Mouse (Mus musculus) stomach, embryonic 15.5 days (tissue): ENCODE results near the gene Srsf7. TPM values are rescaled to one million over a fixed set of nuclear protein-coding genes. Genes with fewer than 3 reads are reported as not detected.
A peak's percentile ranks its signal among the peaks of the same experiment; 100 is the strongest.
"Not testable (repeated sequence)": the region's sequence is repeated elsewhere in the genome, so short reads cannot be mapped to it uniquely, and the experiment has no call there.

ENCODE experiments used
- ATAC-seq: fragments of 200-750 bp; cut with Nextera tagmentation; 2 replicates; pipeline ENCODE4 v1.8.0; 2017; ENCODE audit warnings: low read depth, moderate number of reproducible peaks, moderate TSS enrichment; ENCODE audit not compliant: insufficient read depth, low FRiP score
- H3K27ac ChIP-seq: fragments of 300-500 bp; sonication (generic); 2 replicates; pipeline ENCODE4 v1.5.1; 2015; ENCODE audit warnings: mild to moderate bottlenecking, inconsistent platforms
- H3K27me3 ChIP-seq: fragments of 300-500 bp; sonication (generic); replicated peaks from 2 replicates; pipeline ENCODE4 v1.6.1; 2015; ENCODE audit warnings: inconsistent platforms
- H3K36me3 ChIP-seq: fragments of 300-500 bp; sonication (generic); 2 replicates; pipeline ENCODE4 v1.6.1; 2015; ENCODE audit warnings: inconsistent platforms
- H3K4me1 ChIP-seq: fragments of 300-500 bp; sonication (generic); 2 replicates; pipeline ENCODE4 v1.6.1; 2015; ENCODE audit warnings: inconsistent platforms
- H3K4me2 ChIP-seq: fragments of 300-500 bp; sonication (generic); 2 replicates; pipeline ENCODE4 v1.6.1; 2015; ENCODE audit warnings: mild to moderate bottlenecking, inconsistent platforms
- H3K4me3 ChIP-seq: fragments of 300-500 bp; sonication (generic); replicated peaks from 2 replicates; pipeline ENCODE4 v1.5.1; 2015; ENCODE audit warnings: inconsistent platforms
- H3K9ac ChIP-seq: fragments of 300-500 bp; sonication (generic); 2 replicates; pipeline ENCODE4 v1.6.1; 2015; ENCODE audit warnings: inconsistent platforms
- H3K9me3 ChIP-seq: fragments of 300-500 bp; sonication (generic); 2 replicates; pipeline ENCODE4 v1.6.1; 2016; ENCODE audit warnings: inconsistent platforms
- WGBS: fragments of 180-500 bp; shearing (Covaris S2); methylation state at CpG from one replicate; pipeline ENCODE4 v1.1.7; 2015; 5-methylcytosine and 5-hydroxymethylcytosine counted together
- polyA plus RNA-seq: library from polyadenylated mRNA; unstranded; fragments of >200 nt; fragmentation: Nextera tagmentation; extraction: Ambion mirVana; gene quantifications from 2 replicates; pipeline ENCODE4 v1.2.1, GENCODE M21; 2015

Gene Srsf7
- polyA plus RNA-seq, 1 experiment from 2014 or later = 497 TPM

DNA sequence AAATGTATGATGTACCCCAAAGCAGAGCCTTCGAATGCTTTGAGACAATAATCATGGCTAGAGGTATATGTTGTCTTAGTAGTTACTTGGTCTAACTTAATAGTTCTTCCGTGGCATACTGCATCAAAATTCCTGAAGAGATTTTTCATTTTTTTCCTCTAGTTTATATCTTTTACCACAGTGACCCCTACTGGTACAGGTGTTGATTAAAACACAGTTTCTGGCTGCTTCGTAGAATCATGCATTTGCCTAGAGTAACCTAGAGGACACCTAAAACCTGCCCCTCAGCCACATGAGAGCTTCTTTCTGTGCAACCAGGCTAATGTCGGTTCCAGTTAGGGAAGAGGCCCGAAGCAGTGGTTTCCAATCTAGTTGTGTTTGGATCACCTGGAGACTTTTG lies 14.0 kb downstream of the Srsf7 start:
- H3K27ac ChIP-seq = no peak overlapping the region
- no peak overlapping the region for H3K4me3 ChIP-seq
- H3K36me3 ChIP-seq = peaks cover 10% of the 10 kb centered on the region; the same call in 1 of the 2 replicates
- no peaks in the 10 kb centered on the region for H3K27me3 ChIP-seq
- H3K9me3 ChIP-seq = no peaks in the 10 kb centered on the region
- 61% methylated on average over 5 of the region's 5 CpGs for WGBS
- H3K4me1 ChIP-seq = no peaks in the 10 kb centered on the region
- no peak overlapping the region for H3K9ac ChIP-seq
- H3K4me2 ChIP-seq = no peak overlapping the region
- ATAC-seq = no peak

- no peak overlapping the region for H3K9ac ChIP-seq
- WGBS = 80% methylated on average over 10 of the region's 10 CpGs
- no peak overlapping the region for H3K4me2 ChIP-seq
- H3K4me3 ChIP-seq = no peak overlapping the region
- H3K4me1 ChIP-seq = no peaks in the 10 kb centered on the region
- H3K9me3 ChIP-seq = no peaks in the 10 kb centered on the region
- H3K27ac ChIP-seq = no peak overlapping the region
- H3K36me3 ChIP-seq = no peaks in the 10 kb centered on the region
- no peak for ATAC-seq
- no peaks in the 10 kb centered on the region for H3K27me3 ChIP-seq
Measured at GRCm38 (mm10) chr17:80183615-80184014, 23.5 kb downstream of the Srsf7 start.

DNA sequence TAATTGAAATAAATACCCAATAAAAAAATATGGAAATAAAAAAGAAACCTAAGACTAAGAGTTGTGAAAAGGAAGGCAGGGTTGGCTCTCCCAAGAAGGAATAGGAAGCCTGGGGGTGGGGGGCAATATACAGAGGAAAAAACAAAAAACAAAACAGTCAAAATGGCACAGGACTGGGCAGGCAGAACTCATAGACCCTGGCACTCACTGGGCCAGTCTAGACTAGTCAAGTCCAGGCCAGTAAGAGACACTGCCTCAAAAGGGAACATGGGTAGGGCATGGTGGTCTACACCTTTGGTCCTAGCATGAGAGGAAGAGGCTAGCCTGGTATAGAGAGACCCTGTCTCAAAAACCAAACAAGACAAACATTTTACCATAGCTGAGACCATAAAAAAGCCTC lies 26.6 kb downstream of the Srsf7 start:
- H3K4me1 ChIP-seq = no peaks in the 10 kb centered on the region
- H3K27me3 ChIP-seq = no peaks in the 10 kb centered on the region
- H3K4me3 ChIP-seq = no peak overlapping the region
- H3K27ac ChIP-seq = no peak overlapping the region
- no peaks in the 10 kb centered on the region for H3K36me3 ChIP-seq
- ATAC-seq = no peak
- H3K9me3 ChIP-seq = no peaks in the 10 kb centered on the region
- H3K4me2 ChIP-seq = no peak overlapping the region
- no peak overlapping the region for H3K9ac ChIP-seq

DNA sequence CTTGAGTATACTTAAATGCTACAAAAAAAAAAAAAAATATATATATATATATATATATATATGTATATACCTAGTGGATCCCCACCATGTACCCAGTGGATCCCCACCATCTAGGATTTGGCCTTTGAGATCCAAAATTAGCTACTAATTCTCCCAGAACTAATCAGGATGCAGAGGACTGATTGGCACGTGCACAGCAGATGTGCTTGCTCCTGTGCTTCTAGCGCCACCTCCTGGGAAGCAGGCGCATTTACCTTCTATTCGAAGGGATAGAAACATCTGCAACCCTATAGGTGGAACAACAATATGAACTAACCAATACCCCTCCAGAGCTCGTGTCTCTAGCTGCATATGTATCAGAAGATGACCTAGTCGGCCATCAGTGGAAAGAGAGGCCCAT lies 27.1 kb downstream of the Srsf7 start:
- H3K4me2 ChIP-seq = no peak overlapping the region
- no peak overlapping the region for H3K4me3 ChIP-seq
- WGBS = 2% methylated on average over 6 of the region's 6 CpGs
- no peaks in the 10 kb centered on the region for H3K27me3 ChIP-seq
- H3K9me3 ChIP-seq = no peaks in the 10 kb centered on the region
- H3K27ac ChIP-seq = no peak overlapping the region
- H3K4me1 ChIP-seq = no peaks in the 10 kb centered on the region
- no peaks in the 10 kb centered on the region for H3K36me3 ChIP-seq
- H3K9ac ChIP-seq = no peak overlapping the region
- ATAC-seq = peak; percentile 82

DNA sequence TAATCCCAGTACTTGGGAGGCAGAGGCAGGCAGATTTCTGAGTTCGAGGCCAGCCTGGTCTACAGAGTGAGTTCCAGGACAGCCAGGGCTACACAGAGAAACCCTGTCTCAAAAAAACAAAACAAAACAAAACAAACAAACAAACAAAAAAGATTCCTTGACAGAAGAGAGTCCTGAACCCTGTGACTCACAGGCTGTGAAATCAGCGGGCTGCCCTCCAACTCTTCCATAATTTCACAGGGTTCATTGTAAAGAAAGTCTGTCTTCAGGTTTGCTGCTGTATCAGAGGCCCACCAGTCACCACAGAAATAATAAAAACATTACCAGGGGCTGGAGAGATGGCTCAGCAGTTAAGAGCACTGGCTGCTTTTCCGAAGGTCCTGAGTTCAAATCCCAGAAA lies 28.3 kb downstream of the Srsf7 start:
- not testable (repeated sequence) for H3K9me3 ChIP-seq, H3K4me2 ChIP-seq, H3K9ac ChIP-seq, ATAC-seq, H3K27ac ChIP-seq, H3K4me3 ChIP-seq, H3K27me3 ChIP-seq, H3K36me3 ChIP-seq, H3K4me1 ChIP-seq
- 95% methylated on average over 3 of the region's 3 CpGs for WGBS

GRCm38 (mm10) chr17:80175966-80176365 lies 31.1 kb downstream of the Srsf7 start:
- Histone ChIP-seq H3K4me1 (no peaks in the 10 kb centered on the region), H3K9ac (no peak overlapping the region), H3K4me3 (no peak overlapping the region), H3K36me3 (no peaks in the 10 kb centered on the region), H3K9me3 (no peaks in the 10 kb centered on the region), H3K4me2 (no peak overlapping the region), H3K27ac (no peak overlapping the region), H3K27me3 (no peaks in the 10 kb centered on the region)
- no peak for ATAC-seq
- 87% methylated on average over 3 of the region's 3 CpGs for WGBS

DNA sequence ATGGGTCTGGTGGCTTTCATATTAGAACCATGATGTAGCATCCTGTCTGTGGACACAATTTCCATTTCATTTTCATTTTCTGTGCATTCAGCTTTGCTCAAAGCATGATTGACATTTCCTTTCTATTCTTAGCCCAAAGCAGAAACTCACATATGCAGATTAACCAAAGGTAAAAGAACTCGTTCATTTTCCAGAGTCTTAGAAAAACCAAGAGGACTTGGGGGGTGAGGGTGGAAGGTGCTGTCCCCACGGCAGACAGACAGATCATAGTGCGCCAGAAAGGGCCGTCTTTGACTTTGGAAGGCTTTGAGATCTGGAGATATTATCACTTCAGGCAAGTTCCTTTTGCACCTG lies 31.7 kb downstream of the Srsf7 start:
- Histone ChIP-seq H3K9me3 (no peaks in the 10 kb centered on the region), H3K27ac (no peak overlapping the region), H3K9ac (no peak overlapping the region), H3K27me3 (no peaks in the 10 kb centered on the region), H3K4me2 (no peak overlapping the region), H3K4me3 (no peak overlapping the region), H3K4me1 (no peaks in the 10 kb centered on the region), H3K36me3 (no peaks in the 10 kb centered on the region)
- 78% methylated on average over 4 of the region's 4 CpGs for WGBS
- no peak for ATAC-seq

DNA sequence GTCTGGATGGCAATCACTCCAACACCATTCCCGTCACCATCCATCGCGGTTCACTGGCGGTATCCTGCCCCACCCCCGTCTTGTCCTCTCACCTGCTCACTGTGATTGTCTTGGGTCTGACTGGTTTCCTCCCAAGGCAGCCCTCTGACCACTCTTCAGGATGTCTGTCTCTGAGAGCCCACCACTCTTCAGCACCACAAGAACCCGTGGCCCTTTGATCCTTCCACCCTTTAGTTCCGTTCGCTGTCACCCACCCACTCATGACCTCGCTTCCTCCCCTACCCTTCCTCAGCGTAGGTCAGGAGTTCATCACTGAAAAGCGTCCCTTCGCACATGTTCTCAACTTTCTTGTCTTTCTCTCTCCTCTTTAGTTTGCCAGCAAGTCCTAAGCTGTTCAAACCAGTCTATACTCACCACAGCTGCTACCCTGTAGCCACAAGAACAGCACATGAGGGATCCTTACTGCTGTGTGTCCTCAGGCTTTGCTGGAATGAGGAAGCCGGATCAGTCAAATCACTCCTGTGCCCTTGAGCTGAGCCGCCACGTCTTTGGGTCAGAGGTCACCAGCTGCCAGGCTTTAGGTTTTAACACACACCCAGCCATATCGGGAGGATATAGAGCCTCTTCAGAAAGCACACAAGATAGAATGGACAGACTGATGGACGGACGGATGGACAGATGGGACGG lies 32.3 kb downstream of the Srsf7 start:
- 69% methylated on average over 19 of the region's 19 CpGs for WGBS
- H3K4me1 ChIP-seq = no peaks in the 10 kb centered on the region
- peak; percentile 22; the same call in 1 of the 2 replicates for ATAC-seq
- no peak overlapping the region for H3K9ac ChIP-seq
- no peak overlapping the region for H3K4me3 ChIP-seq
- no peaks in the 10 kb centered on the region for H3K27me3 ChIP-seq
- H3K9me3 ChIP-seq = no peaks in the 10 kb centered on the region
- no peaks in the 10 kb centered on the region for H3K36me3 ChIP-seq
- no peak overlapping the region for H3K27ac ChIP-seq
- H3K4me2 ChIP-seq = no peak overlapping the region

GRCm38 (mm10) chr17:80174146-80174545 lies 33.0 kb downstream of the Srsf7 start:
- Histone ChIP-seq H3K4me2 (no peak overlapping the region), H3K9me3 (no peaks in the 10 kb centered on the region), H3K4me1 (no peaks in the 10 kb centered on the region), H3K9ac (no peak overlapping the region), H3K4me3 (no peak overlapping the region), H3K36me3 (no peaks in the 10 kb centered on the region), H3K27ac (no peak overlapping the region), H3K27me3 (no peaks in the 10 kb centered on the region)
- no peak for ATAC-seq
- WGBS = 74% methylated on average over 3 of the region's 3 CpGs

DNA sequence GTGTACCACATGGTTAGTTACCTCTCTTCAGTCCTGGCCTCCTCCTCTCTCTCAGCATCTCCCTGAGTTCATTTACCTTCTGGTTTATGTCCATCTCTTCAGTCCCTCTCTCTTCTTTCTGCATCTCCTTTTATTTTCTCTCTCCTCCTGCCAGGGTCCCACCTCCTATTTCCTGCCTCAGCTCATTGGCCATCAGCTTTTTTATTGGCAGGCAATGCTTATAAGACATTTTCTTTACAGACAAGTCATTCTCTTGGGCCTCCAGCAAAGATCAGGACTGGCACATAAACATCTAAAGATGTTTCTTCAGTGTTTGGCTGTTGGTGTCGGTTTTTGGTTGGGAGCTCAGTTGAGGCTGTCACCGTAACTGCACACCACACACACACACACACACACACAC lies 33.4 kb downstream of the Srsf7 start:
- Histone ChIP-seq H3K27ac (no peak overlapping the region), H3K9me3 (no peaks in the 10 kb centered on the region), H3K4me1 (no peaks in the 10 kb centered on the region), H3K9ac (no peak overlapping the region), H3K4me3 (no peak overlapping the region), H3K27me3 (no peaks in the 10 kb centered on the region), H3K4me2 (no peak overlapping the region), H3K36me3 (no peaks in the 10 kb centered on the region)
- ATAC-seq = no peak
- WGBS = 93% methylated on average over 2 of the region's 2 CpGs

DNA sequence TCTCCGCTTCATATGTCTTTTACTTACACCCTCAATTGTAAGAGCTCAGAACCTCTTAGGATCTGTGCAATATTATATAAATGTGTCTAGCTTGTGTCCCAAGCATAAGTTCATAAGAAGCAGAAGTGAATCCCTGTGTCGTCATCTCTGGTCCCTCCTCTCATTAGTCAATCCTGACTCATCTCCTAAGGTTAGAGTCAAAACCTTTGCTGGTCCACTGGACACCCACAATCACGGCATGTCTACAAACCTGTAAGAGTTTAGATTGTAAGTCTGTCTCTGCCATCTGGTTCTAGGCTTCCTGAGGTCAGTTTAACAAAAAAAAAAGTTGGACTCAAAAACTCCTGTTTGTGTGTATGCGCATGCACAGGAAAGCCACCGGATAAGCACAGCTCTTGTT lies 34.3 kb downstream of the Srsf7 start:
- Histone ChIP-seq H3K27me3 (no peaks in the 10 kb centered on the region), H3K27ac (no peak overlapping the region), H3K36me3 (no peaks in the 10 kb centered on the region), H3K9ac (no peak overlapping the region), H3K9me3 (no peaks in the 10 kb centered on the region), H3K4me3 (no peak overlapping the region), H3K4me2 (no peak overlapping the region), H3K4me1 (peaks cover 3% of the 10 kb centered on the region)
- no peak for ATAC-seq
- WGBS = 82% methylated on average over 5 of the region's 5 CpGs

DNA sequence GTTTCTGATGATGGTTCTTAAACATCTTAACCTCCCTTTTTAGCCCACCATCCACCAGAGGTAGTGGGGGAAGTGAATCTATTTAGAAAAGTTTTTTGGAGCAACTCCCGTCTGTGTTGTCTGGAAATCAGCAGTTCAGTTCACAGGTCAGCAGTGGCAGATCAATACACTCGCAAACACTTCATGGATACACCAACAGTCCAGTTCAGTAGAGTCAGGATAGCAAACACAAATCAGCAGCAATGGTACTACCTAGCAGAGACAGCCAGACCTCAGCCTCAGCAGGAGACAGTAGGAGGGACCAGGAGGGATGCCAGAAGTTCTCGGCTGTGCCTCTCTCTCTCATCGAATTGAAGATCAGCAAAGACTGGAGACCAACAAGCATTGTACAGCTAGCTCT lies 35.2 kb downstream of the Srsf7 start:
- WGBS = 75% methylated on average over 4 of the region's 4 CpGs
- Histone ChIP-seq H3K4me1 (peaks cover 6% of the 10 kb centered on the region), H3K9ac (no peak overlapping the region), H3K27me3 (no peaks in the 10 kb centered on the region), H3K9me3 (no peaks in the 10 kb centered on the region), H3K4me2 (no peak overlapping the region), H3K4me3 (no peak overlapping the region), H3K27ac (no peak overlapping the region), H3K36me3 (no peaks in the 10 kb centered on the region)
- no peak for ATAC-seq

- no peak overlapping the region for H3K9ac ChIP-seq
- 84% methylated on average over 7 of the region's 7 CpGs for WGBS
- no peaks in the 10 kb centered on the region for H3K9me3 ChIP-seq
- H3K4me1 ChIP-seq = peaks cover 8% of the 10 kb centered on the region
- no peak overlapping the region for H3K27ac ChIP-seq
- no peak overlapping the region for H3K4me2 ChIP-seq
- ATAC-seq = no peak
- no peaks in the 10 kb centered on the region for H3K36me3 ChIP-seq
- H3K4me3 ChIP-seq = no peak overlapping the region
- H3K27me3 ChIP-seq = no peaks in the 10 kb centered on the region
Measured at GRCm38 (mm10) chr17:80170951-80171350, 36.2 kb downstream of the Srsf7 start.
